In the genomic region with DNA sequence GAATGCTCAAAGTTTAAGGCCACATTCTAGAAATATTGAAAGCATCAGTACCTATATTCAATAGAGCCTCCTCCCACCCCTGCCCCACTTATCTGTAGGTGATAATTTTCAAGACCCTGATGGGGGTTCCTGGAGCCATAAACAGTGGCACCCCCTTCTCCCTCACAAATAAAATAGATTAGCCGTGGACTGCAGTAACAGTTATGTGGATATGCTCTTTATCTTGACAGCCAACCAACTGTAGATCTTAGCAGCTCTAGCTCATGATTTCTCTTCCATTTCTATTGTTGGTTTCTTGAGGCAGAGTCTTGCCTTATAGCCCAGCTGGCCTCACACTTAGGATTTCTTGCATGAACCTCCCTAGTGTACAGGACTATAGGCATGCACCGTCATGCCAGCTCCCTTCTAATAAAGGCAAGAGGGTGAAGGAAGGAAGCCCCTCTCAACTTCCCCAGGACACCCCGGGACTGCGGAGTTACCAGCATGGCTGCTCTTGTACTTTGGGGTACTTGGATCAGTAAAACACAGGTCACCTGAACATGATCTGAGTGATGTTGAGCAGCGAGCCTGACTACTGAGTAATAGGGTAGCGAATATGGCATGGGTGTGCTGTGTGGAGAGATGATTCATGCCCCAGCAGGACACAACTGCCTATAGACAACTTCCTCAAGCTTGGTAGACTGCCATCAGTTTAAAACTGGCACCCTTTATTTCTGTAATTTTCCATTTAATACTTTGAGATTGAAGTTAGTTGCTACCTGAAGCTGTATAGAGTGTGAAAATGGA, we compare ENCODE assay signal across 8 mouse cellular contexts.
DNase-seq lines count a peak whose midpoint lies in the region; ATAC-seq lines count a peak whose summit lies in the region.

No protein-coding gene starts in this region.

- H3K9ac ChIP-seq in heart, embryonic 12.5 days, result no peak overlapping the region
- 0 out of 2 replicates have a peak overlapping the region, but pooled peaks have one; percentile 3 for H3K9ac ChIP-seq in hindbrain, embryonic 13.5 days
- H3K9ac ChIP-seq in midbrain, embryonic 11.5 days (ENCODE audit: low read length), result no peak overlapping the region

- H3K4me2 ChIP-seq in heart, embryonic 12.5 days, result no peak overlapping the region
- H3K4me2 ChIP-seq in hindbrain, embryonic 13.5 days, result no peak overlapping the region
- no peak overlapping the region for H3K4me2 ChIP-seq in midbrain, embryonic 11.5 days

- H3K4me3 ChIP-seq in heart, embryonic 12.5 days, result no peak overlapping the region
- no peak overlapping the region for H3K4me3 ChIP-seq in hindbrain, embryonic 13.5 days
- H3K4me3 ChIP-seq in midbrain, embryonic 11.5 days (ENCODE audit: low read depth, low read length), result no peak overlapping the region

- H3K4me1 ChIP-seq in heart, embryonic 12.5 days (replicated peaks), result peaks cover 36% of the 10 kb centered on the region
- peaks cover 26% of the 10 kb centered on the region for H3K4me1 ChIP-seq in hindbrain, embryonic 13.5 days (replicated peaks)
- H3K4me1 ChIP-seq in midbrain, embryonic 11.5 days (ENCODE audit: control insufficient read depth, insufficient read depth, low read length), result peaks cover 14% of the 10 kb centered on the region

- peak overlapping the region; percentile 55 for H3K27ac ChIP-seq in heart, embryonic 12.5 days (ENCODE audit: poor library complexity, severe bottlenecking)
- H3K27ac ChIP-seq in hindbrain, embryonic 13.5 days, result peak overlapping the region; percentile 71
- no peak overlapping the region for H3K27ac ChIP-seq in midbrain, embryonic 11.5 days (ENCODE audit: low read depth, low read length)

- H3K27me3 ChIP-seq in heart, embryonic 12.5 days (replicated peaks), result no peaks in the 10 kb centered on the region
- no peaks in the 10 kb centered on the region for H3K27me3 ChIP-seq in hindbrain, embryonic 13.5 days
- H3K27me3 ChIP-seq in midbrain, embryonic 11.5 days (ENCODE audit: control insufficient read depth, insufficient read depth, low read length), result no peaks in the 10 kb centered on the region

- DNase-seq in heart, adult 8-10 months (ENCODE audit: low spot score), result no peak
- DNase-seq in brain, adult 2 months (ENCODE audit: low read depth, low spot score), result peak; percentile 62
- no peak for DNase-seq in midbrain, embryonic 11.5 days (ENCODE audit: low spot score, missing footprints)
- DNase-seq in Muller cell, postnatal 12 days (ENCODE audit: inconsistent ontology term), result no peak
- DNase-seq in adrenal gland, adult 2 months, result no peak
- no peak for DNase-seq in right cerebral cortex, adult 2 months (ENCODE audit: low spot score in 2 of 2)

- H3K36me3 ChIP-seq in heart, embryonic 12.5 days, result peaks cover 19% of the 10 kb centered on the region
- H3K36me3 ChIP-seq in hindbrain, embryonic 13.5 days, result no peaks in the 10 kb centered on the region; the same call in 1 of the 2 replicates
- H3K36me3 ChIP-seq in midbrain, embryonic 11.5 days (ENCODE audit: control insufficient read depth, insufficient read depth, low read length), result no peaks in the 10 kb centered on the region

- no peak for ATAC-seq in heart, embryonic 12.5 days (ENCODE audit: insufficient number of reproducible peaks, low FRiP score)
- ATAC-seq in hindbrain, embryonic 13.5 days (ENCODE audit: low FRiP score), result no peak
- ATAC-seq in midbrain, embryonic 11.5 days (ENCODE audit: low FRiP score), result peak; percentile 54

- WGBS in heart, embryonic 12.5 days, result 72% methylated on average over 6 of the region's 6 CpGs
- 87% methylated on average over 6 of the region's 6 CpGs for WGBS in hindbrain, embryonic 13.5 days
- WGBS in midbrain, embryonic 11.5 days, result 88% methylated on average over 6 of the region's 6 CpGs

- 0 out of 2 replicates have a peak, but pooled peaks cover 3% of the 10 kb centered on the region for H3K9me3 ChIP-seq in heart, embryonic 12.5 days (replicated peaks)
- H3K9me3 ChIP-seq in hindbrain, embryonic 13.5 days, result 0 out of 2 replicates have a peak, but pooled peaks cover 4% of the 10 kb centered on the region
- peaks cover 4% of the 10 kb centered on the region; the same call in 1 of the 2 replicates for H3K9me3 ChIP-seq in midbrain, embryonic 11.5 days (ENCODE audit: control insufficient read depth, low read length)
